Mouse (Mus musculus): ENCODE data around the gene 2410002F23Rik. TPM values are rescaled to one million over a fixed set of nuclear protein-coding genes. Genes with fewer than 3 reads are reported as not detected.

The 2410002F23Rik gene
- polyA plus RNA-seq (2012; rRNA removed), result 302 and 308 TPM in 2 replicates

GRCm38 (mm10) chr7:44246055-44246983 is at the start of gene 2410002F23Rik, which contains the start of gene 1700028J19Rik:
Gene 2410002F23Rik (plus strand): TSS chr7:44246722.
Gene 1700028J19Rik (minus strand): TSS chr7:44246695.

GRCm38 (mm10) chr7:44197891-44198290 is 48.6 kb upstream of the 2410002F23Rik start, which contains the start of gene Klk1b3:
Gene Klk1b3 (plus strand): TSS chr7:44198191.

DNA sequence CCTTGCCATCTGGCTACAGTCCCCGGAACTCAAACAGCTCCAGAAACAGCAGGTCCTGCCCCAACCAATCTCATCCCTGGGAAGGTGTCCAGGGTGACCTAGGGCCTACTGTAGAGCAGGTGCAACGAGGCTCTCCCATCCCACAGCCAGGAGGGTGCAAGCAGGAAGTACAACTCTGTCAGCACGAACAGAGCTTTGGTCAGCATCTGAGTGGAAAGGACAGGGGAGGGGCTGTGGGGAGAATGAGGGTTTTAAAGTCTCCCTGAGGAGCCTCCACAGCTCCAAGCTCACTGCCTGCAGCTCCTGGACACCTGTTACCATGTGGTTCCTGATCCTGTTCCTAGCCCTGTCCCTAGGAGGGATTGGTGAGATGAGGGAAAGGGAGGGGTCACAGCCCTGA is 39.4 kb upstream of the 2410002F23Rik start, which contains the start of gene Klk1b4:
Gene Klk1b4, plus strand, starts transcription at position 301 of the 400 bp plus-strand sequence.

GRCm38 (mm10) chr7:44215645-44216044 is 30.9 kb upstream of the 2410002F23Rik start, which contains the start of gene Klk1b5:
Gene Klk1b5 (plus strand): TSS chr7:44215945.

GRCm38 (mm10) chr7:44225076-44225475 is 21.4 kb upstream of the 2410002F23Rik start, which contains the start of gene Klk1:
Gene Klk1 (plus strand): TSS chr7:44225360.

DNA sequence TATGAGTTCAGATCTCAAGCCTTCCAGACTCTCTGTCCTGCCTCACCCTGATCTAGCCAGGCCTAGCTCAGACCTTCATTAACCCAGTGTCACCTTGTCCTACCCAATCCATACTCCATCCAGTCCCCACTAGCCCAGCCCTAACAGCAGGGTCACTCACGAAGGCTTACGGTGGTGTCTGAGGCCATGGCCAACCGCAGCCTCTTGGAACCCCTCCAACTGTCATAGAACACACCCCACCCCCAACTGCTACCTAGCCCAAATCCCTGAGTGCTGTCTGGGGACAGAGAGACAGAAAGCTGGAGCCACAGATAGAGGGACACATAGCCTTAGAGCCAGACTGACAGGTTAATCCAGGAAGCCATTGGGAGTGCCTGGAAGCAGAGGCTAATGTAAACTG is 10.6 kb upstream of the 2410002F23Rik start, which contains the start of gene Gm36864:
Gene Gm36864, plus strand, starts transcription at position 269 of the 400 bp plus-strand sequence.

GRCm38 (mm10) chr7:44257278-44257677 is 10.8 kb downstream of the 2410002F23Rik start, which contains the start of gene Acp4:
Gene Acp4 (minus strand): TSS chr7:44257378.

GRCm38 (mm10) chr7:44261147-44261546 is 14.6 kb downstream of the 2410002F23Rik start, which contains the start of gene Gm15517:
Gene Gm15517 (plus strand): TSS chr7:44261447.

Other genes with a start within 250 kb of the 2410002F23Rik start
- not detected in 2 replicates for gene Klk1b26, start 234.6 kb upstream of the 2410002F23Rik start, polyA plus RNA-seq (2012; rRNA removed)
- gene Klk1b27, start 194.4 kb upstream of the 2410002F23Rik start, polyA plus RNA-seq (2012; rRNA removed), result 1.3 and 2.2 TPM in 2 replicates
- gene Klk1b21, start 144.4 kb upstream of the 2410002F23Rik start, polyA plus RNA-seq (2012; rRNA removed), result 10.8 and 17.1 TPM in 2 replicates
- 1.5 TPM in 1 of 2 replicates, not detected in the other for gene Klk1b22, start 134.0 kb upstream of the 2410002F23Rik start, polyA plus RNA-seq (2012; rRNA removed)
- gene Klk1b16, start 110.0 kb upstream of the 2410002F23Rik start, polyA plus RNA-seq (2012; rRNA removed), result not detected in 2 replicates
- 4.4 and 5.6 TPM in 2 replicates for gene Klk1b24, start 58.5 kb upstream of the 2410002F23Rik start, polyA plus RNA-seq (2012; rRNA removed)
- gene Klk1b3, start 48.5 kb upstream of the 2410002F23Rik start, polyA plus RNA-seq (2012; rRNA removed), result not detected in 2 replicates
- gene Klk1b4, start 39.3 kb upstream of the 2410002F23Rik start, polyA plus RNA-seq (2012; rRNA removed), result not detected in 2 replicates
- gene Klk1b5, start 30.8 kb upstream of the 2410002F23Rik start, polyA plus RNA-seq (2012; rRNA removed), result 0.15 and 0.29 TPM in 2 replicates
- 10.3 and 15.0 TPM in 2 replicates for gene Klk1, start 21.4 kb upstream of the 2410002F23Rik start, polyA plus RNA-seq (2012; rRNA removed)
- gene Gm36864, start 10.5 kb upstream of the 2410002F23Rik start, polyA plus RNA-seq (2012; rRNA removed), result not detected in 2 replicates
- gene 1700028J19Rik, start within 50 bp of the 2410002F23Rik start, polyA plus RNA-seq (2012; rRNA removed), result 1.7 and 1.9 TPM in 2 replicates
- gene Acp4, start 10.7 kb downstream of the 2410002F23Rik start, polyA plus RNA-seq (2012; rRNA removed), result 0.14 and 0.29 TPM in 2 replicates
- gene Gm15517, start 14.7 kb downstream of the 2410002F23Rik start, polyA plus RNA-seq (2012; rRNA removed), result not detected in 2 replicates
- gene Clec11a, start 60.2 kb downstream of the 2410002F23Rik start, polyA plus RNA-seq (2012; rRNA removed), result 17.9 and 24.7 TPM in 2 replicates
- gene Shank1, start 63.5 kb downstream of the 2410002F23Rik start, polyA plus RNA-seq (2012; rRNA removed), result 1.6 and 1.7 TPM in 2 replicates
- 5.9 and 6.5 TPM in 2 replicates for gene Syt3, start 137.4 kb downstream of the 2410002F23Rik start, polyA plus RNA-seq (2012; rRNA removed)
- gene 1700008O03Rik, start 139.1 kb downstream of the 2410002F23Rik start, polyA plus RNA-seq (2012; rRNA removed), result 2.6 and 2.8 TPM in 2 replicates
- gene Lrrc4b, start 182.3 kb downstream of the 2410002F23Rik start, polyA plus RNA-seq (2012; rRNA removed), result 12.9 and 15.2 TPM in 2 replicates
- 0.46 and 2.6 TPM in 2 replicates for gene Aspdh, start 218.7 kb downstream of the 2410002F23Rik start, polyA plus RNA-seq (2012; rRNA removed)
- 224 and 234 TPM in 2 replicates for gene Josd2, start 221.3 kb downstream of the 2410002F23Rik start, polyA plus RNA-seq (2012; rRNA removed)
- 430 and 453 TPM in 2 replicates for gene Emc10, start 249.8 kb downstream of the 2410002F23Rik start, polyA plus RNA-seq (2012; rRNA removed)
- gene Fam71e1, start 249.9 kb downstream of the 2410002F23Rik start, polyA plus RNA-seq (2012; rRNA removed), result 19.1 and 24.1 TPM in 2 replicates

Measured in ovary, adult 2 months (tissue).